10 mouse cellular contexts compared by ENCODE assay signal in genomic region chr7:34717161-34717810, GRCm38 (mm10).
DNase-seq lines count a peak whose midpoint lies in the region; ATAC-seq lines count a peak whose summit lies in the region.
"Had no signal": no experiment of that assay in that cellular context is flagged by ENCODE, and none has a peak within 500 bp of the region (broad histone marks: within the 10 kb centered on the region; RNA-seq: fewer than 3 reads in every experiment).

No protein-coding gene starts in this region.

- H3K9ac ChIP-seq in embryonic facial prominence, embryonic 13.5 days = no peak overlapping the region
- peak overlapping the region; percentile 5; the same call in 1 of the 2 replicates for H3K9ac ChIP-seq in hindbrain, embryonic 16.5 days (ENCODE audit: low read depth, low read length)
- H3K9ac ChIP-seq in neural tube, embryonic 11.5 days (ENCODE audit: low read length) = peak overlapping the region; percentile 44
- H3K9ac ChIP-seq: lung, embryonic 14.5 days had no signal

- no peak overlapping the region for H3K27ac ChIP-seq in embryonic facial prominence, embryonic 13.5 days
- no peak overlapping the region for H3K27ac ChIP-seq in hindbrain, embryonic 16.5 days (ENCODE audit: low read depth, low read length)
- H3K27ac ChIP-seq in neural tube, embryonic 11.5 days (ENCODE audit: low read depth, low read length) = peak overlapping the region; percentile 44; the same call in 1 of the 2 replicates

- 2% methylated on average over 11 of the region's 11 CpGs for WGBS in embryonic facial prominence, embryonic 13.5 days
- 7% methylated on average over 11 of the region's 11 CpGs for WGBS in hindbrain, embryonic 16.5 days
- 5% methylated on average over 11 of the region's 11 CpGs for WGBS in neural tube, embryonic 11.5 days

- peaks cover 30% of the 10 kb centered on the region for H3K27me3 ChIP-seq in embryonic facial prominence, embryonic 13.5 days
- no peaks in the 10 kb centered on the region for H3K27me3 ChIP-seq in hindbrain, embryonic 16.5 days (replicated peaks; ENCODE audit: control insufficient read depth, insufficient read depth, low read length)
- no peaks in the 10 kb centered on the region for H3K27me3 ChIP-seq in neural tube, embryonic 11.5 days (ENCODE audit: control insufficient read depth, insufficient read depth, low read length)

- ATAC-seq in embryonic facial prominence, embryonic 13.5 days (ENCODE audit: insufficient number of reproducible peaks, insufficient read depth, low FRiP score, low TSS enrichment, low read depth) = 0 out of 2 replicates have a peak, but pooled peaks have one; percentile 2
- ATAC-seq in hindbrain, embryonic 16.5 days = no peak
- peak; percentile 54; the same call in 1 of the 2 replicates for ATAC-seq in neural tube, embryonic 11.5 days (ENCODE audit: insufficient read depth, low FRiP score, low TSS enrichment)

- H3K4me1 ChIP-seq in embryonic facial prominence, embryonic 13.5 days = peaks cover 55% of the 10 kb centered on the region
- H3K4me1 ChIP-seq in hindbrain, embryonic 16.5 days (ENCODE audit: control insufficient read depth, insufficient read depth, low read depth, low read length) = peaks cover 16% of the 10 kb centered on the region
- peaks cover 22% of the 10 kb centered on the region for H3K4me1 ChIP-seq in neural tube, embryonic 11.5 days (ENCODE audit: control insufficient read depth, insufficient read depth, low read length)

- no peak overlapping the region for H3K4me2 ChIP-seq in embryonic facial prominence, embryonic 13.5 days
- no peak overlapping the region; the same call in 1 of the 2 replicates for H3K4me2 ChIP-seq in hindbrain, embryonic 16.5 days (ENCODE audit: low read length)
- H3K4me2 ChIP-seq in neural tube, embryonic 11.5 days (ENCODE audit: low read depth) = peak overlapping the region; percentile 12; the same call in 1 of the 2 replicates
- H3K4me2 ChIP-seq: lung, embryonic 14.5 days had no signal

- no peaks in the 10 kb centered on the region for H3K9me3 ChIP-seq in embryonic facial prominence, embryonic 13.5 days
- H3K9me3 ChIP-seq in hindbrain, embryonic 16.5 days (ENCODE audit: control insufficient read depth, low read length) = no peaks in the 10 kb centered on the region
- no peaks in the 10 kb centered on the region for H3K9me3 ChIP-seq in neural tube, embryonic 11.5 days (ENCODE audit: control insufficient read depth, low read length)

- intact Hi-C loops in heart, postnatal 14 days (cut with DNase I) = loop anchor here (5.0 kb wide), 1 partner anchor 310 kb away; no protein-coding TSS in a partner anchor

- DNase-seq in R1 (ENCODE audit: low read depth, low spot score) = peak; percentile 43
- DNase-seq in neural tube, embryonic 11.5 days (ENCODE audit: low spot score) = peak; percentile 62
- DNase-seq in left cerebral cortex, adult 8-10 months (ENCODE audit: low spot score in 2 of 2) = no peak
- DNase-seq in heart, postnatal 14 days = no peak
- DNase-seq in urinary bladder, adult 2 months (ENCODE audit: low spot score) = no peak
- DNase-seq: kidney, postnatal 25 days; lung, embryonic 14.5 days; thymus, adult 18-20 months had no signal

- no peaks in the 10 kb centered on the region for H3K36me3 ChIP-seq in embryonic facial prominence, embryonic 13.5 days
- no peaks in the 10 kb centered on the region for H3K36me3 ChIP-seq in hindbrain, embryonic 16.5 days (ENCODE audit: control insufficient read depth, insufficient read depth, low read length)
- H3K36me3 ChIP-seq in neural tube, embryonic 11.5 days (ENCODE audit: control insufficient read depth, insufficient read depth, low read length) = no peaks in the 10 kb centered on the region

- H3K4me3 ChIP-seq in embryonic facial prominence, embryonic 13.5 days = no peak overlapping the region
- H3K4me3 ChIP-seq in hindbrain, embryonic 16.5 days (ENCODE audit: low read length) = no peak overlapping the region
- no peak overlapping the region for H3K4me3 ChIP-seq in neural tube, embryonic 11.5 days (ENCODE audit: low read depth, low read length)

Comparison
In these comparisons a context has a peak if more than half of its experiments do, and no peak if none do; other contexts are left out.
1. DNase-seq: peak in R1 (single experiment) and neural tube, embryonic 11.5 days (single experiment); none in left cerebral cortex, adult 8-10 months (0 of 2), heart, postnatal 14 days (0 of 2) and urinary bladder, adult 2 months (single experiment).